Mouse (Mus musculus): ENCODE data around the gene Axdnd1. TPM values are rescaled to one million over a fixed set of nuclear protein-coding genes. Genes with fewer than 3 reads are reported as not detected.
"Not testable (repeated sequence)": the region's sequence is repeated elsewhere in the genome, so short reads cannot be mapped to it uniquely, and the experiment has no call there.

Gene Axdnd1
- polyA plus RNA-seq, 1 experiment from 2014 or later, result 0.84 TPM

GRCm38 (mm10) chr1:156290016-156290415 is 130.9 kb downstream of the Axdnd1 start:
- no peak for ATAC-seq
- WGBS, result 79% methylated on average over 6 of the region's 6 CpGs

GRCm38 (mm10) chr1:156289222-156289587 is 131.8 kb downstream of the Axdnd1 start:
- H3K4me3 ChIP-seq (ENCODE audit: low read depth, low read length); H3K27me3 ChIP-seq (replicated peaks; ENCODE audit: insufficient read depth, low read length); H3K4me2 ChIP-seq (replicated peaks; ENCODE audit: low read depth, low read length); H3K27ac ChIP-seq (ENCODE audit: low read length); H3K4me1 ChIP-seq (ENCODE audit: insufficient read depth, low read depth, low read length); DNase-seq (ENCODE audit: low spot score); H3K9me3 ChIP-seq (ENCODE audit: low read length); H3K9ac ChIP-seq (replicated peaks; ENCODE audit: low read depth); ATAC-seq; H3K36me3 ChIP-seq (ENCODE audit: insufficient read depth, low read length): not testable (repeated sequence)
- WGBS, result 51% methylated on average over 10 of the region's 10 CpGs

More at GRCm38 (mm10) chr1:156290016-156290415, 130.9 kb downstream of the Axdnd1 start:
- Histone ChIP-seq H3K27ac (ENCODE audit: low read length) (no peak overlapping the region), H3K4me3 (ENCODE audit: low read depth, low read length) (no peak overlapping the region), H3K36me3 (ENCODE audit: insufficient read depth, low read length) (no peaks in the 10 kb centered on the region), H3K9ac (replicated peaks; ENCODE audit: low read depth) (no peak overlapping the region), H3K9me3 (ENCODE audit: low read length) (no peaks in the 10 kb centered on the region), H3K4me1 (ENCODE audit: insufficient read depth, low read depth, low read length) (no peaks in the 10 kb centered on the region), H3K4me2 (replicated peaks; ENCODE audit: low read depth, low read length) (no peak overlapping the region), H3K27me3 (replicated peaks; ENCODE audit: insufficient read depth, low read length) (no peaks in the 10 kb centered on the region)
- TF ChIP-seq CTCF (IDR thresholded peaks at IDR 0.05) (no peak), EP300 (IDR thresholded peaks at IDR 0.05) (no peak)
- DNase-seq (ENCODE audit: low spot score), result no peak

GRCm38 (mm10) chr1:156288556-156289221 is 132.3 kb downstream of the Axdnd1 start:
- TF ChIP-seq CTCF (IDR thresholded peaks at IDR 0.05) (no peak), EP300 (IDR thresholded peaks at IDR 0.05) (no peak)
- Histone ChIP-seq H3K27ac (ENCODE audit: low read length) (no peak overlapping the region), H3K9me3 (ENCODE audit: low read length) (no peaks in the 10 kb centered on the region), H3K4me2 (replicated peaks; ENCODE audit: low read depth, low read length) (no peak overlapping the region), H3K9ac (replicated peaks; ENCODE audit: low read depth) (no peak overlapping the region), H3K36me3 (ENCODE audit: insufficient read depth, low read length) (no peaks in the 10 kb centered on the region), H3K27me3 (replicated peaks; ENCODE audit: insufficient read depth, low read length) (no peaks in the 10 kb centered on the region), H3K4me3 (ENCODE audit: low read depth, low read length) (no peak overlapping the region), H3K4me1 (ENCODE audit: insufficient read depth, low read depth, low read length) (no peaks in the 10 kb centered on the region)
- WGBS, result 72% methylated on average over 9 of the region's 9 CpGs
- ATAC-seq (no peak), DNase-seq (ENCODE audit: low spot score) (no peak)

- no peak for ATAC-seq
- no peak overlapping the region for H3K27ac ChIP-seq (ENCODE audit: low read length)
- H3K9ac ChIP-seq (replicated peaks; ENCODE audit: low read depth), result no peak overlapping the region
- no peak for DNase-seq (ENCODE audit: low spot score)
- no peaks in the 10 kb centered on the region for H3K36me3 ChIP-seq (ENCODE audit: insufficient read depth, low read length)
- H3K4me2 ChIP-seq (replicated peaks; ENCODE audit: low read depth, low read length), result no peak overlapping the region
- WGBS, result 77% methylated on average over 5 of the region's 5 CpGs
- H3K4me3 ChIP-seq (ENCODE audit: low read depth, low read length), result no peak overlapping the region
- no peaks in the 10 kb centered on the region for H3K27me3 ChIP-seq (replicated peaks; ENCODE audit: insufficient read depth, low read length)
- no peaks in the 10 kb centered on the region for H3K4me1 ChIP-seq (ENCODE audit: insufficient read depth, low read depth, low read length)
- TF ChIP-seq CTCF (IDR thresholded peaks at IDR 0.05) (no peak), EP300 (IDR thresholded peaks at IDR 0.05) (no peak)
- H3K9me3 ChIP-seq (ENCODE audit: low read length), result no peaks in the 10 kb centered on the region
Measured at GRCm38 (mm10) chr1:156285541-156285896, 135.4 kb downstream of the Axdnd1 start.

- Histone ChIP-seq H3K4me1 (ENCODE audit: insufficient read depth, low read depth, low read length) (no peaks in the 10 kb centered on the region), H3K4me2 (replicated peaks; ENCODE audit: low read depth, low read length) (no peak overlapping the region), H3K27ac (ENCODE audit: low read length) (no peak overlapping the region), H3K4me3 (ENCODE audit: low read depth, low read length) (no peak overlapping the region), H3K27me3 (replicated peaks; ENCODE audit: insufficient read depth, low read length) (no peaks in the 10 kb centered on the region), H3K9me3 (ENCODE audit: low read length) (no peaks in the 10 kb centered on the region), H3K36me3 (ENCODE audit: insufficient read depth, low read length) (no peaks in the 10 kb centered on the region), H3K9ac (replicated peaks; ENCODE audit: low read depth) (no peak overlapping the region)
- WGBS, result 38% methylated on average over 9 of the region's 9 CpGs
- ATAC-seq, result no peak
- TF ChIP-seq CTCF (IDR thresholded peaks at IDR 0.05), result no peak
- TF ChIP-seq EP300 (IDR thresholded peaks at IDR 0.05), result no peak
- no peak for DNase-seq (ENCODE audit: low spot score)
Measured at GRCm38 (mm10) chr1:156284851-156285540, 136.0 kb downstream of the Axdnd1 start.

GRCm38 (mm10) chr1:156284207-156284606 is 136.8 kb downstream of the Axdnd1 start:
- WGBS, result 61% methylated on average over 10 of the region's 10 CpGs
- H3K9me3 ChIP-seq (ENCODE audit: low read length), result no peaks in the 10 kb centered on the region
- H3K4me3 ChIP-seq (ENCODE audit: low read depth, low read length), result no peak overlapping the region

More at GRCm38 (mm10) chr1:156284207-156284606, 136.8 kb downstream of the Axdnd1 start:
- Histone ChIP-seq H3K4me1 (ENCODE audit: insufficient read depth, low read depth, low read length) (no peaks in the 10 kb centered on the region), H3K27me3 (replicated peaks; ENCODE audit: insufficient read depth, low read length) (no peaks in the 10 kb centered on the region), H3K36me3 (ENCODE audit: insufficient read depth, low read length) (no peaks in the 10 kb centered on the region), H3K9ac (replicated peaks; ENCODE audit: low read depth) (no peak overlapping the region), H3K27ac (ENCODE audit: low read length) (no peak overlapping the region), H3K4me2 (replicated peaks; ENCODE audit: low read depth, low read length) (no peak overlapping the region)
- DNase-seq (ENCODE audit: low spot score), result no peak
- ATAC-seq, result no peak
- no peak for TF ChIP-seq CTCF (IDR thresholded peaks at IDR 0.05)
- no peak for TF ChIP-seq EP300 (IDR thresholded peaks at IDR 0.05)
